Mouse (Mus musculus) liver, embryonic 14.5 days (tissue): ENCODE results near the gene Isoc2a. TPM values are rescaled to one million over a fixed set of nuclear protein-coding genes. Genes with fewer than 3 reads are reported as not detected.

Experiments
- ATAC-seq: fragments of 200-750 bp; cut with Nextera tagmentation; 2 replicates; pipeline ENCODE4 v1.8.0; 2017; ENCODE audit warnings: moderate number of reproducible peaks, mild to moderate bottlenecking, moderate library complexity; ENCODE audit not compliant: insufficient read depth
- DNase-seq, 3 experiments: peaks; one replicate each; pipeline ENCODE4 v3.0.0-alpha.2; 2012 to 2013; ENCODE audit warnings: low read depth in 3 of 3, low spot score in 3 of 3
- H3K27ac ChIP-seq: fragments of 300-500 bp; sonication (generic); 2 replicates; pipeline ENCODE4 v1.5.1; 2014; ENCODE audit warnings: moderate library complexity, mild to moderate bottlenecking, control low read depth, inconsistent platforms
- H3K27me3 ChIP-seq: fragments of 300-500 bp; sonication (generic); 2 replicates; pipeline ENCODE4 v1.6.1; 2014; ENCODE audit warnings: mild to moderate bottlenecking, low read length, moderate library complexity; ENCODE audit not compliant: control insufficient read depth, insufficient read depth
- H3K36me3 ChIP-seq: fragments of 300-500 bp; sonication (generic); replicated peaks from 2 replicates; pipeline ENCODE4 v1.6.1; 2014; ENCODE audit warnings: low read depth; ENCODE audit not compliant: control insufficient read depth, insufficient read depth
- H3K4me1 ChIP-seq, 2 experiments: fragments of 200-500 bp in 1 of 2; fragments of 300-500 bp in 1 of 2; sonication (generic) in 1 of 2; replicated peaks; 2 replicates each; pipeline ENCODE4 v1.6.1; 2012 to 2014; ENCODE audit warnings: antibody characterized with exemption in 1 of 2, inconsistent platforms in 1 of 2, low read length in 1 of 2; ENCODE audit not compliant: control insufficient read depth in 2 of 2, insufficient read depth in 2 of 2
- H3K4me2 ChIP-seq: fragments of 300-500 bp; sonication (generic); 2 replicates; pipeline ENCODE4 v1.6.1; 2014; ENCODE audit warnings: low read depth, mild to moderate bottlenecking, control low read depth, moderate library complexity
- H3K4me3 ChIP-seq, 2 experiments: fragments of 200-500 bp in 1 of 2; fragments of 300-500 bp in 1 of 2; sonication (generic) in 1 of 2; 2 replicates each; pipeline ENCODE4 v1.5.1; 2012 to 2014; ENCODE audit warnings: low read depth in 2 of 2, low read length in 2 of 2, mild to moderate bottlenecking in 2 of 2, control low read depth in 1 of 2, inconsistent platforms in 1 of 2, moderate library complexity in 1 of 2; ENCODE audit not compliant: insufficient read depth in 1 of 2
- H3K9ac ChIP-seq: fragments of 300-500 bp; sonication (generic); replicated peaks from 2 replicates; pipeline ENCODE4 v1.6.1; 2014; ENCODE audit warnings: mild to moderate bottlenecking, control low read depth, moderate library complexity
- H3K9me3 ChIP-seq: fragments of 300-500 bp; sonication (generic); 2 replicates; pipeline ENCODE4 v1.6.1; 2016; ENCODE audit warnings: low read length, mixed read lengths; ENCODE audit not compliant: control insufficient read depth
- CTCF ChIP-seq: IDR thresholded peaks from 2 replicates; pipeline ENCODE4 v1.5.1; 2016; ENCODE audit warnings: antibody characterized with exemption, low read depth, control low read depth
- EP300 ChIP-seq: IDR thresholded peaks from 2 replicates; pipeline ENCODE4 v1.6.1; 2016; ENCODE audit warnings: antibody characterized with exemption, low read depth
- WGBS: fragments of 180-500 bp; shearing (Covaris S2); extraction: QIAGEN DNeasy Blood & Tissue Kit; methylation state at CpG from one replicate; pipeline ENCODE4 v1.1.7; 2014; ENCODE audit not compliant: insufficient replicate concordance; 5-methylcytosine and 5-hydroxymethylcytosine counted together
- polyA plus RNA-seq, 2 experiments: library from polyadenylated mRNA; depleted of rRNA in 1 of 2; stranded (reverse) in 1 of 2; unstranded in 1 of 2; fragments of >200 nt; fragmentation: Nextera tagmentation in 1 of 2; extraction: Ambion mirVana in 1 of 2; gene quantifications; 2 replicates each; pipeline versions ENCODE4 v1.2.1 to v1.2.3; 2012 to 2014

Isoc2a gene
- polyA plus RNA-seq (2012; rRNA removed) (6.6 and 6.7 TPM in 2 replicates), polyA plus RNA-seq (2014; fragmentation: Nextera tagmentation; extraction: Ambion mirVana) (0.56 and 0.86 TPM in 2 replicates)

DNA sequence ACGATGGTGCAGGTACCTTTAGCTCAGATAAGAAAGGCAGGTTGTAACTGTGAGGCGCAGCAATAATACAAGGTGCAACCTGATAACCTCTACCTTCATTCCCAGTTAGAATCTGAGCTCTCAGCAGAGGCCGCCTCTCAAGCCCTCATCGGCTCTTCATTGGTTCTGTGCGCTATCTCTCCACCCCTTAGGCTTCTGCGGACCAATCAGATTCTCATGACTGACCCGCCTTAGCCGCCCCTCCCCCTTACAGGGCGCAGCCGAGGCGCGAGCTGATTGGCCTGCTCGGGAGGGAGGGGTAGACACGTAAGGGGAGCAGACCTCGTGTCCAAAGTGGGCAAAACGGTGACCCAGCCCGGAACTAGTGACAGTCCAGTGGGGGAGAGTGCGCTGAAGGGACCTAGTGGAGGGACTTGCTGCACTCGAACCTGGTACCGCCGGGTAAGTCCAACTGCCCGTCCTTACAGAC, at the start of gene Isoc2a:
Gene Isoc2a, plus strand, starts transcription at position 401 of the 469 bp plus-strand sequence.
- WGBS: under 1% methylated on average over 22 of the region's 22 CpGs
- H3K27me3 ChIP-seq: no peaks in the 10 kb centered on the region
- peak within 1 kb of the TSS; percentile 44 for H3K27ac ChIP-seq
- H3K4me3 ChIP-seq: peak within 1 kb of the TSS; percentile 65 to 78
- no peaks in the 10 kb centered on the region for H3K36me3 ChIP-seq
- H3K4me1 ChIP-seq: peaks cover 21 to 28% of the 10 kb centered on the region in 2 experiments
- ATAC-seq (peak; percentile 98), DNase-seq (peak; percentile 87 to 91 (median 89))
- H3K9me3 ChIP-seq: no peaks in the 10 kb centered on the region
- peak within 1 kb of the TSS; percentile 95 for H3K4me2 ChIP-seq
- TF ChIP-seq CTCF (no peak), EP300 (peak; percentile 43; the same call in 1 of the 2 replicates)
- H3K9ac ChIP-seq: peak within 1 kb of the TSS; percentile 66

GRCm38 (mm10) chr7:4830476-4830875, 46.5 kb upstream of the Isoc2a start:
- H3K4me2 ChIP-seq: no peak overlapping the region
- DNase-seq (no peak), ATAC-seq (no peak)
- no peak overlapping the region for H3K27ac ChIP-seq
- no peak overlapping the region for H3K9ac ChIP-seq
- peaks cover 14% of the 10 kb centered on the region for H3K27me3 ChIP-seq
- no peaks in the 10 kb centered on the region for H3K9me3 ChIP-seq
- H3K4me3 ChIP-seq: no peak overlapping the region
- no peaks in the 10 kb centered on the region for H3K36me3 ChIP-seq
- H3K4me1 ChIP-seq: no peaks in the 10 kb centered on the region
- 4% methylated on average over 12 of the region's 12 CpGs for WGBS
- TF ChIP-seq EP300 (no peak), CTCF (no peak)

- Histone ChIP-seq H3K27me3 (peaks cover 42% of the 10 kb centered on the region), H3K4me1 (no peaks in the 10 kb centered on the region), H3K4me3 (no peak overlapping the region), H3K9ac (no peak overlapping the region), H3K27ac (no peak overlapping the region), H3K4me2 (peak overlapping the region; percentile 42), H3K9me3 (no peaks in the 10 kb centered on the region), H3K36me3 (no peaks in the 10 kb centered on the region)
- ATAC-seq (no peak), DNase-seq (no peak)
- 5% methylated on average over 34 of the region's 34 CpGs for WGBS
- no peak for TF ChIP-seq CTCF
- TF ChIP-seq EP300: no peak
These were observed 41.2 kb upstream of the Isoc2a start for GRCm38 (mm10) chr7:4835631-4836327.

DNA sequence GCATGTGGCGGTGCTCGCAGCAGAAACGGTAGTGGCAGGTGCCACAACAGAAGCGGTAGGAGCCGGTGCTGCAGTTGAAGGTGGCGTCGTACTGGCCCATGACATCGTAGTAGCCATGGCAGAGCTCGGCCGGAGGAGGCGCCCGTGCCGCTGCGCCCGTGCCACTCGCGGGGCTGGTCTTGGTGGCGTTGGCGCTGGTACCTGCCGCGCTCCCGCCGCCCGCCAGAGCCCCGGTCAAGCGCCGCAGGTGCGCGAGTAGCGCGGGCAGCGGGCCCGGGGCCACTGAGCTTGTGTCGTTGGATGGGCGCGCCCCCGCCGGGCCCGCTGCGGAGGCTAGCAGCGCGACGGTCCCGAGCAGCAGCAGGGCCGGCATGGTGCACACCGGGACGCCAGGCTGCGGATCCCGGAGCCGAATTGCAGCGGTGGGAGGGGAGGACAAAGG, 40.6 kb upstream of the Isoc2a start:
- no peak for DNase-seq
- peak overlapping the region; percentile 42 for H3K4me2 ChIP-seq
- under 1% methylated on average over 51 of the region's 51 CpGs for WGBS
- H3K27me3 ChIP-seq: peaks cover 45% of the 10 kb centered on the region
- H3K4me3 ChIP-seq: peak overlapping the region in 1 of 2 experiments; percentile 1; a peak in 2 of 4 replicates
- TF ChIP-seq EP300 (no peak), CTCF (peak; percentile 47)
- H3K36me3 ChIP-seq: no peaks in the 10 kb centered on the region
- no peak overlapping the region for H3K9ac ChIP-seq
- no peak for ATAC-seq
- H3K9me3 ChIP-seq: no peaks in the 10 kb centered on the region
- H3K4me1 ChIP-seq: no peaks in the 10 kb centered on the region
- H3K27ac ChIP-seq: no peak overlapping the region

DNA sequence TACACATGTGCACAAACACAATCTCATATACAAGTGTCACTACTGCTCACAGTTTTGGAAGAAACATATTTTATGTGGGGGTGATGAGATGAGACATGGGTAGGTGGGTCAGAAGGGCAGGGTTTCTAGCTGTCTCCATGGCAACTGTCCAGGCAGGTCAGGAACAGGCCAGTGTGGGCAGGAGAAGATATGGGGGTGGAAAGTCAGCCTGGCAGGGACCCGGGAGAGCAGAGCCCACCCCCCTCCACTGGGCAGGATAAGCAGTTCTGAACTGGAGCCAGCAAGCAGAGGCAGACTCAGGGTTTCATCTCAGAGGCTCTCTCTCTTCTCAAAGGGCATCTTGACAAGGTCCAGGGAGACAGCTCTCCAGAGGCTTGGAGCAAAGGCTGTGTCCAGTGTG, 39.3 kb upstream of the Isoc2a start:
- H3K4me3 ChIP-seq: no peak overlapping the region
- H3K36me3 ChIP-seq: no peaks in the 10 kb centered on the region
- H3K4me1 ChIP-seq: no peaks in the 10 kb centered on the region
- H3K27me3 ChIP-seq: peaks cover 57% of the 10 kb centered on the region
- 20% methylated on average over 1 of the region's 1 CpGs for WGBS
- DNase-seq: no peak
- no peaks in the 10 kb centered on the region for H3K9me3 ChIP-seq
- H3K9ac ChIP-seq: no peak overlapping the region
- no peak for ATAC-seq
- H3K4me2 ChIP-seq: no peak overlapping the region
- TF ChIP-seq EP300: no peak
- no peak for TF ChIP-seq CTCF
- no peak overlapping the region for H3K27ac ChIP-seq
